Mouse (Mus musculus) hindbrain, embryonic 16.5 days (tissue): Measurements from ENCODE around the gene Sorbs1. TPM values are rescaled to one million over a fixed set of nuclear protein-coding genes. Genes with fewer than 3 reads are reported as not detected.

Source experiments
- ATAC-seq: fragments of 200-750 bp; cut with Nextera tagmentation; 2 replicates; pipeline ENCODE4 v1.8.0; 2017; ENCODE audit warnings: moderate TSS enrichment, moderate library complexity
- H3K27ac ChIP-seq: fragments of 300-500 bp; sonication (generic); 2 replicates; pipeline ENCODE4 v1.5.1; 2014; ENCODE audit warnings: low read depth, mild to moderate bottlenecking, control low read depth, low read length, moderate library complexity
- H3K27me3 ChIP-seq: fragments of 300-500 bp; sonication (generic); replicated peaks from 2 replicates; pipeline ENCODE4 v1.6.1; 2014; ENCODE audit warnings: low read length; ENCODE audit not compliant: control insufficient read depth, insufficient read depth
- H3K36me3 ChIP-seq: fragments of 300-500 bp; sonication (generic); 2 replicates; pipeline ENCODE4 v1.6.1; 2014; ENCODE audit warnings: mild to moderate bottlenecking, low read length, moderate library complexity, mixed read lengths; ENCODE audit not compliant: control insufficient read depth, insufficient read depth
- H3K4me1 ChIP-seq: fragments of 300-500 bp; sonication (generic); 2 replicates; pipeline ENCODE4 v1.6.1; 2014; ENCODE audit warnings: low read depth, low read length; ENCODE audit not compliant: control insufficient read depth, insufficient read depth
- H3K4me2 ChIP-seq: fragments of 300-500 bp; sonication (generic); 2 replicates; pipeline ENCODE4 v1.6.1; 2014; ENCODE audit warnings: mild to moderate bottlenecking, low read length, control low read depth, moderate library complexity
- H3K4me3 ChIP-seq: fragments of 300-500 bp; sonication (generic); 2 replicates; pipeline ENCODE4 v1.5.1; 2014; ENCODE audit warnings: mild to moderate bottlenecking, low read length, control low read depth, moderate library complexity
- H3K9ac ChIP-seq: fragments of 300-500 bp; sonication (generic); 2 replicates; pipeline ENCODE4 v1.6.1; 2014; ENCODE audit warnings: low read depth, mild to moderate bottlenecking, control low read depth, low read length, moderate library complexity
- H3K9me3 ChIP-seq: fragments of 300-500 bp; sonication (generic); 2 replicates; pipeline ENCODE4 v1.6.1; 2014; ENCODE audit warnings: mild to moderate bottlenecking, low read length, moderate library complexity; ENCODE audit not compliant: control insufficient read depth
- WGBS: fragments of 180-500 bp; shearing (Covaris S2); extraction: QIAGEN DNeasy Blood & Tissue Kit; methylation state at CpG from one replicate; pipeline ENCODE4 v1.1.7; 2014; 5-methylcytosine and 5-hydroxymethylcytosine counted together
- polyA plus RNA-seq: library from polyadenylated mRNA; unstranded; fragments of >200 nt; fragmentation: Nextera tagmentation; extraction: Ambion mirVana; gene quantifications from 2 replicates; pipeline ENCODE4 v1.2.1, GENCODE M21; 2015

The Sorbs1 gene
- polyA plus RNA-seq, 1 experiment from 2014 or later, result 83.6 TPM

DNA sequence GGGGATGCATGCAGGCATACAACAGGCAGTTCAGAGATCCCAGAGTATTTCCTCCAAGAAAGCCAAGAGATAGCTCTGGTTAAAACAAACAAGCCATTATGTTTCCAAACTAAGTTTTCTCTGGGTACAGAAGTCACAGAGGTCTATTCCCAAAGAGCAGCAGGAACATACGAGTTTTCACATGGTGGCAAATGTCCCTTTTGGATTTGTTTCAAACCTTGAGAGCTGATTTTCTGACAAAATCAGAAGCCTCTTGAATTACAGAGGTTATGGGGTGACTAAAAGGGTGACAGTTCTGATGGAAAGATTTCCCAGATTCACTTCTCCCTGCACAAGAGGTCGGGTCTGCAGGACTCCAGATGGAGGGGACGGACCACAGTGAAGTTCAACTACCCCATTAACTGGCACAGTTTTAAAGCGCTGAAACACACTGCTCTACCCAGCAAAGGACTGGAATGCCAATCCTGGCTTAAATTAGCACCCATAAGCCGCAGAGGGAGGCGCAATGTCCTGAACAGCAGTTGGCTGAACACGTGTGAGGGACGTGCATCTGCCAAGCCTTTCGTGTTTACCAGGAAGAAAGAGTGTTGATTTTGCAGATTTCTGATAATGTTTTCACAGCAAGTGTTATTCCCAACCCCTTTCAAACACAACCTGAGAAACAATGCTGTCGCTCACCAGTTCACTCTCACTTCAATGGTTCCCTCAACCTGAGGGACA lies 41.9 kb downstream of the Sorbs1 start:
- Histone ChIP-seq H3K4me1 (peaks cover 14% of the 10 kb centered on the region), H3K4me3 (no peak overlapping the region), H3K27ac (peak overlapping the region; percentile 57; the same call in 1 of the 2 replicates), H3K4me2 (no peak overlapping the region), H3K9ac (no peak overlapping the region), H3K36me3 (no peaks in the 10 kb centered on the region), H3K27me3 (no peaks in the 10 kb centered on the region), H3K9me3 (no peaks in the 10 kb centered on the region)
- ATAC-seq, result no peak
- WGBS, result 65% methylated on average over 10 of the region's 10 CpGs

- no peaks in the 10 kb centered on the region for H3K27me3 ChIP-seq
- peaks cover 19% of the 10 kb centered on the region for H3K4me1 ChIP-seq
- H3K4me2 ChIP-seq, result no peak overlapping the region
- no peaks in the 10 kb centered on the region for H3K36me3 ChIP-seq
- 78% methylated on average over 5 of the region's 5 CpGs for WGBS
- ATAC-seq, result no peak
- no peak overlapping the region for H3K4me3 ChIP-seq
- no peak overlapping the region for H3K9ac ChIP-seq
- no peaks in the 10 kb centered on the region for H3K9me3 ChIP-seq
- no peak overlapping the region for H3K27ac ChIP-seq
These were observed 43.8 kb downstream of the Sorbs1 start for GRCm38 (mm10) chr19:40469792-40470191.

GRCm38 (mm10) chr19:40468308-40468707 lies 45.3 kb downstream of the Sorbs1 start:
- no peak overlapping the region for H3K4me3 ChIP-seq
- no peak overlapping the region for H3K4me2 ChIP-seq
- H3K9ac ChIP-seq, result no peak overlapping the region
- WGBS, result 85% methylated on average over 3 of the region's 3 CpGs
- no peak overlapping the region for H3K27ac ChIP-seq
- H3K9me3 ChIP-seq, result no peaks in the 10 kb centered on the region
- no peaks in the 10 kb centered on the region for H3K36me3 ChIP-seq
- 0 out of 2 replicates have a peak, but pooled peaks have one; percentile 25 for ATAC-seq
- H3K27me3 ChIP-seq, result no peaks in the 10 kb centered on the region
- H3K4me1 ChIP-seq, result peaks cover 19% of the 10 kb centered on the region

DNA sequence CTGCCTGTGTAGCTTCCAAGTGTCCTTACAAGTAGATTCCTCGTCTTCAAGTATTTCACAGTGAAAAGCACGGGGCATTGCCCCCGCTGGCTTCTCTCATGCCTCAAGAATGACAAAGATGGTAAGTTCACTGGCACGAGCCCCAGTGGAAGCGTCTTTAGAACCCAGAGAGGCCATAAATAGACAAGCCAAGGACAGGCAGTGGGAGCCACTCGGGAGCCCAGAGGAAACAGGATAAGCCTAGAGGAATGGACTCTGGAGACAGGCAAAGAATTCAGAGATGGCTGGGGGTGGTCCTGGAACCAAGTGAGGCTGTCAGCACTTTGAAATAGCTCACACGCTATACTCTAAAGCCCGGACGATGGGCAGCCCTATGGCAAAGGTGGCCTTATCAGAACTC lies 45.8 kb downstream of the Sorbs1 start:
- ATAC-seq, result 0 out of 2 replicates have a peak, but pooled peaks have one; percentile 16
- no peaks in the 10 kb centered on the region for H3K9me3 ChIP-seq
- H3K27ac ChIP-seq, result no peak overlapping the region
- peaks cover 22% of the 10 kb centered on the region for H3K4me1 ChIP-seq
- H3K27me3 ChIP-seq, result no peaks in the 10 kb centered on the region
- WGBS, result 84% methylated on average over 9 of the region's 9 CpGs
- no peaks in the 10 kb centered on the region for H3K36me3 ChIP-seq
- H3K4me2 ChIP-seq, result no peak overlapping the region
- no peak overlapping the region for H3K9ac ChIP-seq
- H3K4me3 ChIP-seq, result no peak overlapping the region

DNA sequence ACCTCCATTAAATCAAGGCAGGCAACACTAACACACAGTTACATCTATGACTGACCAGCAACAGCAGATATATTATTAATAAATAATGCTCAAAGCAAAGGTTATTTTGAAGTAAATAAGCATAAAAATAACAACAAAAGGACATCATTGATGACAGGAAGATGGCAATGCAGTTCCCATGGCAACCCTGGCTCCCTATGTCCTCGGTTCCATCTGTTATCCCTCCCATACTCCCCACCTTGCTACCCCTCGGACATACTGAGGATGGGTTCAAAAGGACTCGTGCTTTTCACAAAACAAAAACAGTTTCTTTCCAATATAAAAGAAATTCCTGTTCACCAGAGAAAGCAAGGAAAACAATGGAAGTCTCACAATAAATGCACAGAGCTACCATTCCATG lies 48.2 kb downstream of the Sorbs1 start:
- H3K4me2 ChIP-seq, result no peak overlapping the region
- H3K27me3 ChIP-seq, result no peaks in the 10 kb centered on the region
- 0 out of 2 replicates have a peak overlapping the region, but pooled peaks have one; percentile 16 for H3K27ac ChIP-seq
- H3K4me1 ChIP-seq, result peaks cover 21% of the 10 kb centered on the region
- WGBS, result 14% methylated on average over 3 of the region's 3 CpGs
- no peaks in the 10 kb centered on the region for H3K9me3 ChIP-seq
- H3K36me3 ChIP-seq, result no peaks in the 10 kb centered on the region
- no peak overlapping the region for H3K9ac ChIP-seq
- H3K4me3 ChIP-seq, result no peak overlapping the region
- ATAC-seq, result no peak

DNA sequence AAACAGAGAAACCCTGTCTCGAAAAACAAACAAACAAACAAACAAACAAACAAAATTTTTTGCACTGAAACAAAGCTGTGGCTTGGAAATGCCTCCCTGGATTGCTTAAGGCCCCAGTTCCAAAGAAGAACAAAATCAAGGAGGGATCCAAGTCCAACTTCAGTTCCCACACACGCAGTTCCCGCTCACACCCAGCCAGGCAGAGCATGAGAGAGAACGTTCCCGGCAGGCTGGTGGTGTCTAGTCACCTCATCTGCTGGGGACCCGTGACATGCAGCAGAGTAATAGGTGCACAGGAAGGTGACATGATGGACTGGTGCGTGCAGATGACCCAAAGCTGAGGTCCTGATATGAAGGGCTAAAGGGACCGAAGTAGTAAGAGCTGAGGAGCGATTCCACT lies 49.2 kb downstream of the Sorbs1 start:
- Histone ChIP-seq H3K36me3 (no peaks in the 10 kb centered on the region), H3K27me3 (no peaks in the 10 kb centered on the region), H3K4me3 (no peak overlapping the region), H3K4me1 (peaks cover 22% of the 10 kb centered on the region), H3K9me3 (no peaks in the 10 kb centered on the region), H3K27ac (no peak overlapping the region), H3K4me2 (no peak overlapping the region), H3K9ac (no peak overlapping the region)
- 90% methylated on average over 9 of the region's 9 CpGs for WGBS
- ATAC-seq, result no peak

DNA sequence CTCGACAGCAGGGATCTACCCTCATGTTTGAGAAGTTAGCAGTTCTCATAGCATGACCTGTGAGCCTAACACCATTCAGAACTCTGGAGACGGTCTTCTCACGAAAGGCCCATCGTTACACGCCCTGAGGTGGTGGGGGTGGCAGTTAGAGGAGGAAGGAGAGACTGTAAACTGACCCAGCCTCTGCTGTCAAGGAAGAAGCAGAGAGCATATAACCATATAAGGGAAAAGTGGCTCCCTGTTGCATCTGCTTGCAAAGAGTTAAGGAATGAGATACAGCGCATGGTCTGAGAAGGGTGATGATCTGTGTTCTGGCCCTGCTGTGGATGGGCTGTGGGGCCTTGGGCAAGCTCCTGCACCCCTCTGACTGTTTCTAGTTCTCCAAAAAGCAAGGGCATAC lies 50.7 kb downstream of the Sorbs1 start:
- Histone ChIP-seq H3K36me3 (no peaks in the 10 kb centered on the region), H3K4me3 (no peak overlapping the region), H3K27ac (no peak overlapping the region), H3K9me3 (no peaks in the 10 kb centered on the region), H3K9ac (no peak overlapping the region), H3K4me2 (no peak overlapping the region), H3K4me1 (peaks cover 19% of the 10 kb centered on the region), H3K27me3 (no peaks in the 10 kb centered on the region)
- 74% methylated on average over 6 of the region's 6 CpGs for whole genome bisulfite sequencing
- no peak for ATAC-seq

- Histone ChIP-seq H3K27ac (no peak overlapping the region), H3K9ac (no peak overlapping the region), H3K27me3 (no peaks in the 10 kb centered on the region), H3K4me3 (no peak overlapping the region), H3K4me1 (peaks cover 19% of the 10 kb centered on the region), H3K36me3 (no peaks in the 10 kb centered on the region), H3K4me2 (no peak overlapping the region), H3K9me3 (no peaks in the 10 kb centered on the region)
- no peak for ATAC-seq
- 65% methylated on average over 2 of the region's 2 CpGs for WGBS
These were observed 51.1 kb downstream of the Sorbs1 start for GRCm38 (mm10) chr19:40462481-40462880.

GRCm38 (mm10) chr19:40461662-40462061 lies 51.9 kb downstream of the Sorbs1 start:
- H3K27me3 ChIP-seq, result no peaks in the 10 kb centered on the region
- H3K27ac ChIP-seq, result no peak overlapping the region
- H3K4me3 ChIP-seq, result no peak overlapping the region
- peaks cover 19% of the 10 kb centered on the region for H3K4me1 ChIP-seq
- H3K4me2 ChIP-seq, result no peak overlapping the region
- H3K36me3 ChIP-seq, result no peaks in the 10 kb centered on the region
- H3K9me3 ChIP-seq, result no peaks in the 10 kb centered on the region
- no peak overlapping the region for H3K9ac ChIP-seq
- ATAC-seq, result no peak
- WGBS, result 83% methylated on average over 1 of the region's 1 CpGs
